Mouse (Mus musculus) ES-CJ7 (cell line): ENCODE data around the gene Gdpd3.

Experiments used
- DNase-seq: peaks from one replicate; pipeline ENCODE4 v3.0.0; 2011; ENCODE audit warnings: low read depth, low spot score

Gene Gdpd3

GRCm38 (mm10) chr7:126806956-126807355, 40.8 kb downstream of the Gdpd3 start:
- no peak for DNase-seq

GRCm38 (mm10) chr7:126807405-126807804, 41.3 kb downstream of the Gdpd3 start:
- no peak for DNase-seq

GRCm38 (mm10) chr7:126808703-126809455, 42.7 kb downstream of the Gdpd3 start:
- peak; percentile 91 for DNase-seq

- DNase-seq, result no peak
These were observed 43.7 kb downstream of the Gdpd3 start for GRCm38 (mm10) chr7:126809723-126810369.

GRCm38 (mm10) chr7:126815726-126816222, 49.6 kb downstream of the Gdpd3 start:
- no peak for DNase-seq

- no peak for DNase-seq
These were observed 50.4 kb downstream of the Gdpd3 start for GRCm38 (mm10) chr7:126816494-126816893.

- DNase-seq, result peak; percentile 57
These were observed 51.5 kb downstream of the Gdpd3 start for GRCm38 (mm10) chr7:126817595-126817994.

- no peak for DNase-seq
These were observed 52.7 kb downstream of the Gdpd3 start for GRCm38 (mm10) chr7:126818818-126819217.

GRCm38 (mm10) chr7:126821835-126822511, 55.8 kb downstream of the Gdpd3 start:
- DNase-seq, result peak; percentile 81

GRCm38 (mm10) chr7:126822741-126823140, 56.6 kb downstream of the Gdpd3 start:
- no peak for DNase-seq

GRCm38 (mm10) chr7:126823202-126823711, 57.1 kb downstream of the Gdpd3 start:
- no peak for DNase-seq

GRCm38 (mm10) chr7:126823940-126824339, 57.8 kb downstream of the Gdpd3 start:
- no peak for DNase-seq
